Mouse (Mus musculus) small intestine, adult 2 months (tissue): ENCODE results near the gene Fstl3.

Experiments used
- CTCF ChIP-seq: fragments of 200-500 bp; IDR thresholded peaks from 2 replicates; pipeline ENCODE4 v1.5.1; 2012; ENCODE audit warnings: low read depth, mild to moderate bottlenecking, control low read depth, inconsistent platforms, low read length, moderate library complexity, mixed read lengths; ENCODE audit not compliant: insufficient replicate concordance, insufficient read length; ENCODE audit errors: extremely low read depth
- POLR2A ChIP-seq: fragments of 200-500 bp; IDR thresholded peaks from 2 replicates; pipeline ENCODE4 v1.6.1; 2012; ENCODE audit warnings: low read depth, mild to moderate bottlenecking, control low read depth, inconsistent platforms, low read length, moderate library complexity

DNA sequence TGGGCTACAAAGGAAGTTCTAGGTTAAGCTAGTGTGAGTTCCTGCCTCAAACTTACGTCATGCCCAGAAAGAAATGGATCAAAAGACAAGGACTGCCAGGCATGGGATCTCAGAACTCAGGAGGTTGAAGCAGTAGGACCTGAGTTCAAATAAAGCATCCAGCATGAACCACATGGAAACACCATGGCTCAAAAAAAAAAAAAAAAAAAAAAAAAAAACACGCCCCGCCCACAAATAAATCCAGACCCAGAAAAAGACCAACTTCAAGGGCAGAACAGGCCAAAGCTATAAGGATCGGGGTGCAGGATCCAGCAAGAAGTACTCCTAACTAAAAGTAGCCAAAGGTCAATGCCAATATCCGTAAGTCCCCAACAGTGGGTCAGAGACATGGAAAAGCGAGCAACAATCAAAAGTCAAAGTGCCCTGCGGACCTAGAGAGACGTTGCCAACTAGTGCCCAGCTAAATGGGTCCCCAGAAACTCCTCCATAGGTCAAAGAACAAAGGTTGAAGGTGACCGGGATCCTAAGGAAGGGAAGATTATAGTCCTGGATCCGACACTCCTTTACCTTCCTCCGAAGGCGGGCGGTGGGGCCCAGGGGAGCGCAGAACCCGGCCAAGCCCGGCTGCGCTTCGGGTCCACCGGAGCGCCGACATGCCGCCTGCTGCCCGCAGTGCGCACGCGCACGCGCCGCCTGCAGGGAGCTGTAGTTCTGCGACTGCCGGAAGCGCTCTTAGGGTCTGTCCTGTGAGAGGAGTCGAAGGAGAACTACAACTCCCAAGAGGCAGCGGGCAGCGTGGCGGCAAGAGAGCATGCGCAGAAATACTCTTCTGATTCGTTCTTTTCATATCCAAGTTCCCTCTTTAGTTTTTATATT lies 30.9 kb upstream of the Fstl3 start, which contains the start of gene Polrmt:
- 0 out of 2 replicates have a peak, but pooled peaks have one; percentile 32 for TF ChIP-seq CTCF
- TF ChIP-seq POLR2A, result peak; percentile 54; the same call in 1 of the 2 replicates
